Mouse (Mus musculus): Measurements from ENCODE around the gene Bsn.

GRCm38 (mm10) chr9:108196920-108197677, 6.9 kb upstream of the Bsn start:
- TF ChIP-seq CTCF (IDR thresholded peaks at IDR 0.05; ENCODE audit: low read depth) (no peak), EP300 (IDR thresholded peaks at IDR 0.05; ENCODE audit: low read depth) (no peak)
